Mouse (Mus musculus): ENCODE data around the gene Ptprg. TPM values are rescaled to one million over a fixed set of nuclear protein-coding genes. Genes with fewer than 3 reads are reported as not detected.
A peak's percentile ranks its signal among the peaks of the same experiment; 100 is the strongest.

Gene Ptprg
- polyA plus RNA-seq, 1 experiment, result 11.0 TPM

GRCm38 (mm10) chr14:11563656-11564055 is 10.3 kb downstream of the Ptprg start:
- 72% methylated on average over 5 of the region's 5 CpGs for WGBS
- no peak for DNase-seq (ENCODE audit: low read depth, low spot score)

- no peak for DNase-seq (ENCODE audit: low read depth, low spot score)
- WGBS, result 71% methylated on average over 3 of the region's 3 CpGs
Measured at GRCm38 (mm10) chr14:11564456-11564855, 11.1 kb downstream of the Ptprg start.

- 92% methylated on average over 3 of the region's 3 CpGs for WGBS
- DNase-seq (ENCODE audit: low read depth, low spot score), result no peak
Measured at GRCm38 (mm10) chr14:11565283-11565682, 12.0 kb downstream of the Ptprg start.

GRCm38 (mm10) chr14:11569734-11570133 is 16.4 kb downstream of the Ptprg start:
- DNase-seq (ENCODE audit: low read depth, low spot score), result no peak
- WGBS, result 43% methylated on average over 2 of the region's 2 CpGs

GRCm38 (mm10) chr14:11571766-11572394 is 18.5 kb downstream of the Ptprg start:
- 75% methylated on average over 11 of the region's 11 CpGs for WGBS
- DNase-seq (ENCODE audit: low read depth, low spot score), result no peak

GRCm38 (mm10) chr14:11572395-11572784 is 19.1 kb downstream of the Ptprg start:
- 43% methylated on average over 2 of the region's 2 CpGs for WGBS
- no peak for DNase-seq (ENCODE audit: low read depth, low spot score)

GRCm38 (mm10) chr14:11573710-11574109 is 20.4 kb downstream of the Ptprg start:
- DNase-seq (ENCODE audit: low read depth, low spot score), result no peak
- 88% methylated on average over 5 of the region's 5 CpGs for WGBS

- no peak for DNase-seq (ENCODE audit: low read depth, low spot score)
- WGBS, result 72% methylated on average over 9 of the region's 9 CpGs
Measured at GRCm38 (mm10) chr14:11577276-11577909, 24.1 kb downstream of the Ptprg start.

GRCm38 (mm10) chr14:11577910-11578309 is 24.6 kb downstream of the Ptprg start:
- WGBS, result 73% methylated on average over 8 of the region's 8 CpGs
- DNase-seq (ENCODE audit: low read depth, low spot score), result no peak

- DNase-seq (ENCODE audit: low read depth, low spot score), result no peak
- WGBS, result 26% methylated on average over 6 of the region's 6 CpGs
Measured at GRCm38 (mm10) chr14:11578492-11578967, 25.2 kb downstream of the Ptprg start.

- WGBS, result 14% methylated on average over 1 of the region's 1 CpGs
- DNase-seq (ENCODE audit: low read depth, low spot score), result no peak
Measured at GRCm38 (mm10) chr14:11579950-11580349, 26.6 kb downstream of the Ptprg start.

- DNase-seq (ENCODE audit: low read depth, low spot score), result no peak
- WGBS, result 92% methylated on average over 6 of the region's 6 CpGs
Measured at GRCm38 (mm10) chr14:11584263-11584662, 30.9 kb downstream of the Ptprg start.

GRCm38 (mm10) chr14:11584929-11585633 is 31.7 kb downstream of the Ptprg start:
- no peak for DNase-seq (ENCODE audit: low read depth, low spot score)
- WGBS, result 54% methylated on average over 5 of the region's 5 CpGs

GRCm38 (mm10) chr14:11590387-11590786 is 37.1 kb downstream of the Ptprg start:
- WGBS, result 31% methylated on average over 8 of the region's 8 CpGs
- no peak for DNase-seq (ENCODE audit: low read depth, low spot score)

GRCm38 (mm10) chr14:11592650-11593049 is 39.3 kb downstream of the Ptprg start:
- DNase-seq (ENCODE audit: low read depth, low spot score), result no peak
- WGBS, result 63% methylated on average over 2 of the region's 2 CpGs

GRCm38 (mm10) chr14:11594336-11594735 is 41.0 kb downstream of the Ptprg start:
- DNase-seq (ENCODE audit: low read depth, low spot score), result no peak
- whole genome bisulfite sequencing, result 79% methylated on average over 5 of the region's 5 CpGs

GRCm38 (mm10) chr14:11604133-11604865 is 51.0 kb downstream of the Ptprg start:
- 77% methylated on average over 8 of the region's 8 CpGs for WGBS
- DNase-seq (ENCODE audit: low read depth, low spot score), result no peak

GRCm38 (mm10) chr14:11608366-11608765 is 55.0 kb downstream of the Ptprg start:
- 34% methylated on average over 8 of the region's 8 CpGs for WGBS
- DNase-seq (ENCODE audit: low read depth, low spot score), result no peak

GRCm38 (mm10) chr14:11609857-11610582 is 56.7 kb downstream of the Ptprg start:
- peak; percentile 68 for DNase-seq (ENCODE audit: low read depth, low spot score)
- WGBS, result 44% methylated on average over 7 of the region's 7 CpGs
